Mouse (Mus musculus): ENCODE data around the gene Tmem136. TPM values are rescaled to one million over a fixed set of nuclear protein-coding genes. Genes with fewer than 3 reads are reported as not detected.
"Not testable (repeated sequence)": the region's sequence is repeated elsewhere in the genome, so short reads cannot be mapped to it uniquely, and the experiment has no call there.

Gene Tmem136
- polyA plus RNA-seq, 1 experiment from 2014 or later, result 2.1 TPM

GRCm38 (mm10) chr9:43130684-43131083, 14.3 kb upstream of the Tmem136 start:
- Histone ChIP-seq H3K36me3 (ENCODE audit: control insufficient read depth, insufficient read depth, low read length) (no peaks in the 10 kb centered on the region), H3K27me3 (ENCODE audit: control insufficient read depth, insufficient read depth, low read length) (no peaks in the 10 kb centered on the region), H3K4me2 (replicated peaks; ENCODE audit: low read depth) (no peak overlapping the region), H3K4me3 (ENCODE audit: low read depth, low read length) (no peak overlapping the region), H3K9me3 (ENCODE audit: control insufficient read depth, low read length) (no peaks in the 10 kb centered on the region), H3K4me1 (replicated peaks; ENCODE audit: control insufficient read depth, insufficient read depth) (0 out of 2 replicates have a peak, but pooled peaks cover 2% of the 10 kb centered on the region), H3K9ac (ENCODE audit: low read length) (no peak overlapping the region), H3K27ac (replicated peaks) (no peak overlapping the region)
- WGBS, result 94% methylated on average over 2 of the region's 2 CpGs
- TF ChIP-seq EP300 (optimal IDR thresholded peaks at IDR 0.05) (no peak), CTCF (IDR thresholded peaks at IDR 0.05; ENCODE audit: low read depth) (peak; percentile 47)
- DNase-seq (ENCODE audit: low spot score), result no peak
- ATAC-seq (ENCODE audit: low FRiP score, low TSS enrichment), result no peak

- no peak for DNase-seq (ENCODE audit: low spot score)
- ATAC-seq (ENCODE audit: low FRiP score, low TSS enrichment), result peak; percentile 55
- TF ChIP-seq EP300 (optimal IDR thresholded peaks at IDR 0.05), result no peak
- TF ChIP-seq CTCF (IDR thresholded peaks at IDR 0.05; ENCODE audit: low read depth), result no peak
- H3K4me1 ChIP-seq (replicated peaks; ENCODE audit: control insufficient read depth, insufficient read depth), result 0 out of 2 replicates have a peak, but pooled peaks cover 2% of the 10 kb centered on the region
- peak overlapping the region; percentile 65 for H3K27ac ChIP-seq (replicated peaks)
- WGBS, result 50% methylated on average over 10 of the region's 10 CpGs
- no peaks in the 10 kb centered on the region for H3K36me3 ChIP-seq (ENCODE audit: control insufficient read depth, insufficient read depth, low read length)
- no peaks in the 10 kb centered on the region for H3K9me3 ChIP-seq (ENCODE audit: control insufficient read depth, low read length)
- H3K4me3 ChIP-seq (ENCODE audit: low read depth, low read length), result no peak overlapping the region
- H3K27me3 ChIP-seq (ENCODE audit: control insufficient read depth, insufficient read depth, low read length), result no peaks in the 10 kb centered on the region
- no peak overlapping the region for H3K9ac ChIP-seq (ENCODE audit: low read length)
- no peak overlapping the region for H3K4me2 ChIP-seq (replicated peaks; ENCODE audit: low read depth)
Measured at GRCm38 (mm10) chr9:43127101-43127787, 10.9 kb upstream of the Tmem136 start.

- ATAC-seq (ENCODE audit: low FRiP score, low TSS enrichment), result no peak
- 29% methylated on average over 1 of the region's 1 CpGs for WGBS
- Histone ChIP-seq H3K4me2 (replicated peaks; ENCODE audit: low read depth) (no peak overlapping the region), H3K9ac (ENCODE audit: low read length) (no peak overlapping the region), H3K36me3 (ENCODE audit: control insufficient read depth, insufficient read depth, low read length) (no peaks in the 10 kb centered on the region), H3K4me1 (replicated peaks; ENCODE audit: control insufficient read depth, insufficient read depth) (no peaks in the 10 kb centered on the region), H3K27me3 (ENCODE audit: control insufficient read depth, insufficient read depth, low read length) (no peaks in the 10 kb centered on the region), H3K4me3 (ENCODE audit: low read depth, low read length) (no peak overlapping the region), H3K27ac (replicated peaks) (no peak overlapping the region), H3K9me3 (ENCODE audit: control insufficient read depth, low read length) (no peaks in the 10 kb centered on the region)
- DNase-seq (ENCODE audit: low spot score), result no peak
- TF ChIP-seq EP300 (optimal IDR thresholded peaks at IDR 0.05) (no peak), CTCF (IDR thresholded peaks at IDR 0.05; ENCODE audit: low read depth) (peak; percentile 49)
Measured at GRCm38 (mm10) chr9:43122379-43122778, 6.0 kb upstream of the Tmem136 start.

GRCm38 (mm10) chr9:43121948-43122347, 5.6 kb upstream of the Tmem136 start:
- not testable (repeated sequence) for H3K4me1 ChIP-seq (replicated peaks; ENCODE audit: control insufficient read depth, insufficient read depth); H3K9ac ChIP-seq (ENCODE audit: low read length); H3K4me2 ChIP-seq (replicated peaks; ENCODE audit: low read depth); H3K36me3 ChIP-seq (ENCODE audit: control insufficient read depth, insufficient read depth, low read length); H3K9me3 ChIP-seq (ENCODE audit: control insufficient read depth, low read length); DNase-seq (ENCODE audit: low spot score); H3K27me3 ChIP-seq (ENCODE audit: control insufficient read depth, insufficient read depth, low read length); H3K4me3 ChIP-seq (ENCODE audit: low read depth, low read length); H3K27ac ChIP-seq (replicated peaks); ATAC-seq (ENCODE audit: low FRiP score, low TSS enrichment)
- WGBS, result 88% methylated on average over 2 of the region's 2 CpGs

- H3K4me2 ChIP-seq (replicated peaks; ENCODE audit: low read depth), result no peak overlapping the region
- no peak overlapping the region for H3K9ac ChIP-seq (ENCODE audit: low read length)
- WGBS, result 63% methylated on average over 6 of the region's 6 CpGs
- no peaks in the 10 kb centered on the region for H3K36me3 ChIP-seq (ENCODE audit: control insufficient read depth, insufficient read depth, low read length)
- TF ChIP-seq EP300 (optimal IDR thresholded peaks at IDR 0.05) (no peak), CTCF (IDR thresholded peaks at IDR 0.05; ENCODE audit: low read depth) (no peak)
- H3K4me3 ChIP-seq (ENCODE audit: low read depth, low read length), result no peak overlapping the region
- ATAC-seq (ENCODE audit: low FRiP score, low TSS enrichment), result no peak
- H3K27ac ChIP-seq (replicated peaks), result no peak overlapping the region
- DNase-seq (ENCODE audit: low spot score), result no peak
- H3K27me3 ChIP-seq (ENCODE audit: control insufficient read depth, insufficient read depth, low read length), result no peaks in the 10 kb centered on the region
- H3K9me3 ChIP-seq (ENCODE audit: control insufficient read depth, low read length), result no peaks in the 10 kb centered on the region
- H3K4me1 ChIP-seq (replicated peaks; ENCODE audit: control insufficient read depth, insufficient read depth), result no peaks in the 10 kb centered on the region; the same call in 1 of the 2 replicates
Measured at GRCm38 (mm10) chr9:43116997-43117336, 597 bp upstream of the Tmem136 start.

- Histone ChIP-seq H3K9me3 (ENCODE audit: control insufficient read depth, low read length) (no peaks in the 10 kb centered on the region), H3K36me3 (ENCODE audit: control insufficient read depth, insufficient read depth, low read length) (no peaks in the 10 kb centered on the region), H3K9ac (ENCODE audit: low read length) (peak overlapping the region; percentile 76), H3K27ac (replicated peaks) (0 out of 2 replicates have a peak overlapping the region, but pooled peaks have one; percentile 45), H3K4me1 (replicated peaks; ENCODE audit: control insufficient read depth, insufficient read depth) (no peaks in the 10 kb centered on the region; the same call in 1 of the 2 replicates), H3K4me2 (replicated peaks; ENCODE audit: low read depth) (peak overlapping the region; percentile 75), H3K27me3 (ENCODE audit: control insufficient read depth, insufficient read depth, low read length) (no peaks in the 10 kb centered on the region), H3K4me3 (ENCODE audit: low read depth, low read length) (peak overlapping the region; percentile 60)
- WGBS, result 32% methylated on average over 12 of the region's 12 CpGs
- DNase-seq (ENCODE audit: low spot score) (peak; percentile 39), ATAC-seq (ENCODE audit: low FRiP score, low TSS enrichment) (no peak)
- TF ChIP-seq EP300 (optimal IDR thresholded peaks at IDR 0.05) (no peak), CTCF (IDR thresholded peaks at IDR 0.05; ENCODE audit: low read depth) (no peak)
Measured at GRCm38 (mm10) chr9:43115431-43116133, 788 bp downstream of the Tmem136 start.

All from stomach, postnatal 0 days (tissue).